Mouse (Mus musculus) neural tube, embryonic 12.5 days (tissue): ENCODE measurements at regions not wholly inside any gene's neighbourhood (a gene's known extent, or its start where the extent isn't known, plus 50 kb on each side); places are given as distances from the start of the nearest gene placed in this dataset.

ENCODE experiments used
- ATAC-seq: fragments of 200-750 bp; cut with Nextera tagmentation; 2 replicates; pipeline ENCODE4 v1.8.0; 2017; ENCODE audit warnings: low read depth, mild to moderate bottlenecking, moderate TSS enrichment, moderate library complexity; ENCODE audit not compliant: low FRiP score
- H3K27ac ChIP-seq: fragments of 300-500 bp; sonication (generic); 2 replicates; pipeline ENCODE4 v1.5.1; 2016
- H3K27me3 ChIP-seq: fragments of 300-500 bp; sonication (generic); replicated peaks from 2 replicates; pipeline ENCODE4 v1.6.1; 2016; ENCODE audit warnings: mild to moderate bottlenecking
- H3K36me3 ChIP-seq: fragments of 300-500 bp; sonication (generic); 2 replicates; pipeline ENCODE4 v1.6.1; 2016; ENCODE audit warnings: mild to moderate bottlenecking
- H3K4me1 ChIP-seq: fragments of 300-500 bp; sonication (generic); 2 replicates; pipeline ENCODE4 v1.6.1; 2016
- H3K4me2 ChIP-seq: fragments of 300-500 bp; sonication (generic); replicated peaks from 2 replicates; pipeline ENCODE4 v1.6.1; 2016; ENCODE audit warnings: mild to moderate bottlenecking
- H3K4me3 ChIP-seq: fragments of 300-500 bp; sonication (generic); 2 replicates; pipeline ENCODE4 v1.5.1; 2016
- H3K9ac ChIP-seq: fragments of 300-500 bp; sonication (generic); 2 replicates; pipeline ENCODE4 v1.6.1; 2016; ENCODE audit warnings: mild to moderate bottlenecking
- H3K9me3 ChIP-seq: fragments of 300-500 bp; sonication (generic); 2 replicates; pipeline ENCODE4 v1.6.1; 2016; ENCODE audit warnings: mild to moderate bottlenecking
- whole genome bisulfite sequencing: fragments of 180-500 bp; shearing (Covaris S2); methylation state at CpG from one replicate; pipeline ENCODE4 v1.1.7; 2016; 5-methylcytosine and 5-hydroxymethylcytosine counted together

- 79% methylated on average over 5 of the region's 5 CpGs for WGBS
- ATAC-seq = no peak
- Histone ChIP-seq H3K9me3 (no peaks in the 10 kb centered on the region), H3K27me3 (no peaks in the 10 kb centered on the region), H3K4me2 (no peak overlapping the region), H3K4me1 (no peaks in the 10 kb centered on the region), H3K4me3 (no peak overlapping the region), H3K36me3 (no peaks in the 10 kb centered on the region), H3K9ac (no peak overlapping the region), H3K27ac (no peak overlapping the region)
Measured at GRCm38 (mm10) chr5:50570701-50571100, 511.9 kb upstream of the Adgra3 start.

GRCm38 (mm10) chr5:50551125-50551524, 492.3 kb upstream of the Adgra3 start:
- Histone ChIP-seq H3K9ac (no peak overlapping the region), H3K4me3 (no peak overlapping the region), H3K36me3 (no peaks in the 10 kb centered on the region), H3K27ac (no peak overlapping the region), H3K4me1 (no peaks in the 10 kb centered on the region), H3K27me3 (no peaks in the 10 kb centered on the region), H3K4me2 (no peak overlapping the region), H3K9me3 (no peaks in the 10 kb centered on the region)
- ATAC-seq = no peak

GRCm38 (mm10) chr5:50512539-50512938, 453.7 kb upstream of the Adgra3 start:
- Histone ChIP-seq H3K27me3 (no peaks in the 10 kb centered on the region), H3K4me1 (no peaks in the 10 kb centered on the region), H3K9me3 (no peaks in the 10 kb centered on the region), H3K36me3 (no peaks in the 10 kb centered on the region), H3K9ac (no peak overlapping the region), H3K4me3 (no peak overlapping the region), H3K27ac (no peak overlapping the region), H3K4me2 (no peak overlapping the region)
- WGBS = 63% methylated on average over 2 of the region's 2 CpGs
- no peak for ATAC-seq

GRCm38 (mm10) chr5:50509696-50510421, 451.1 kb upstream of the Adgra3 start:
- Histone ChIP-seq H3K4me1 (no peaks in the 10 kb centered on the region), H3K4me3 (no peak overlapping the region), H3K27ac (no peak overlapping the region), H3K9ac (no peak overlapping the region), H3K9me3 (no peaks in the 10 kb centered on the region), H3K4me2 (no peak overlapping the region), H3K27me3 (no peaks in the 10 kb centered on the region), H3K36me3 (no peaks in the 10 kb centered on the region)
- no peak for ATAC-seq
- WGBS = 89% methylated on average over 3 of the region's 3 CpGs

GRCm38 (mm10) chr5:50490223-50490622, 431.4 kb upstream of the Adgra3 start:
- Histone ChIP-seq H3K9me3 (no peaks in the 10 kb centered on the region), H3K4me2 (no peak overlapping the region), H3K9ac (no peak overlapping the region), H3K4me1 (no peaks in the 10 kb centered on the region), H3K4me3 (no peak overlapping the region), H3K27me3 (no peaks in the 10 kb centered on the region), H3K27ac (no peak overlapping the region), H3K36me3 (no peaks in the 10 kb centered on the region)
- WGBS = 79% methylated on average over 3 of the region's 3 CpGs
- ATAC-seq = no peak

GRCm38 (mm10) chr5:50476985-50477384, 418.2 kb upstream of the Adgra3 start:
- Histone ChIP-seq H3K4me1 (no peaks in the 10 kb centered on the region), H3K27me3 (no peaks in the 10 kb centered on the region), H3K9me3 (no peaks in the 10 kb centered on the region), H3K36me3 (no peaks in the 10 kb centered on the region), H3K4me3 (no peak overlapping the region), H3K4me2 (no peak overlapping the region), H3K9ac (no peak overlapping the region), H3K27ac (no peak overlapping the region)
- 25% methylated on average over 3 of the region's 3 CpGs for WGBS
- peak; percentile 48; the same call in 1 of the 2 replicates for ATAC-seq

GRCm38 (mm10) chr5:50461491-50461890, 402.7 kb upstream of the Adgra3 start:
- H3K4me1 ChIP-seq = no peaks in the 10 kb centered on the region
- no peak overlapping the region for H3K9ac ChIP-seq
- no peak for ATAC-seq
- WGBS = 69% methylated on average over 3 of the region's 3 CpGs
- H3K9me3 ChIP-seq = no peaks in the 10 kb centered on the region
- H3K27ac ChIP-seq = no peak overlapping the region
- no peak overlapping the region for H3K4me3 ChIP-seq
- no peaks in the 10 kb centered on the region for H3K36me3 ChIP-seq
- H3K4me2 ChIP-seq = no peak overlapping the region
- no peaks in the 10 kb centered on the region for H3K27me3 ChIP-seq

- 81% methylated on average over 6 of the region's 6 CpGs for WGBS
- ATAC-seq = no peak
- Histone ChIP-seq H3K4me3 (no peak overlapping the region), H3K4me2 (no peak overlapping the region), H3K27ac (no peak overlapping the region), H3K9me3 (no peaks in the 10 kb centered on the region), H3K9ac (no peak overlapping the region), H3K27me3 (no peaks in the 10 kb centered on the region), H3K36me3 (no peaks in the 10 kb centered on the region), H3K4me1 (no peaks in the 10 kb centered on the region)
Measured at GRCm38 (mm10) chr5:50457621-50458020, 398.8 kb upstream of the Adgra3 start.

- ATAC-seq = no peak
- WGBS = 83% methylated on average over 2 of the region's 2 CpGs
Measured at GRCm38 (mm10) chr5:50454387-50454786, 395.6 kb upstream of the Adgra3 start.

GRCm38 (mm10) chr5:50406923-50407322, 348.1 kb upstream of the Adgra3 start:
- WGBS = 25% methylated on average over 1 of the region's 1 CpGs
- H3K4me3 ChIP-seq = no peak overlapping the region
- H3K27me3 ChIP-seq = no peaks in the 10 kb centered on the region
- H3K4me2 ChIP-seq = no peak overlapping the region
- no peaks in the 10 kb centered on the region for H3K36me3 ChIP-seq
- no peaks in the 10 kb centered on the region for H3K4me1 ChIP-seq
- ATAC-seq = no peak
- H3K9me3 ChIP-seq = no peaks in the 10 kb centered on the region
- H3K9ac ChIP-seq = no peak overlapping the region
- no peak overlapping the region for H3K27ac ChIP-seq

More at GRCm38 (mm10) chr5:50454387-50454786, 395.6 kb upstream of the Adgra3 start:
- Histone ChIP-seq H3K4me1 (no peaks in the 10 kb centered on the region), H3K36me3 (no peaks in the 10 kb centered on the region), H3K9me3 (no peaks in the 10 kb centered on the region), H3K4me2 (no peak overlapping the region), H3K27ac (no peak overlapping the region), H3K4me3 (no peak overlapping the region), H3K9ac (no peak overlapping the region), H3K27me3 (no peaks in the 10 kb centered on the region)

- no peak overlapping the region for H3K4me3 ChIP-seq
- H3K27ac ChIP-seq = no peak overlapping the region
- H3K36me3 ChIP-seq = no peaks in the 10 kb centered on the region
- H3K27me3 ChIP-seq = no peaks in the 10 kb centered on the region
- no peaks in the 10 kb centered on the region for H3K4me1 ChIP-seq
- no peak for ATAC-seq
- H3K9me3 ChIP-seq = no peaks in the 10 kb centered on the region
- no peak overlapping the region for H3K9ac ChIP-seq
- no peak overlapping the region for H3K4me2 ChIP-seq
- 78% methylated on average over 3 of the region's 3 CpGs for WGBS
Measured at GRCm38 (mm10) chr5:50406520-50406919, 347.7 kb upstream of the Adgra3 start.
